In genomic region chr2:28839501-28840221, GRCm38 (mm10) we compare ENCODE assay signal across 8 mouse cellular contexts. TPM values are rescaled to one million over a fixed set of nuclear protein-coding genes. Genes with fewer than 3 reads are reported as not detected.
A peak's percentile ranks its signal among the peaks of the same experiment; 100 is the strongest.
DNase-seq lines count a peak whose midpoint lies in the region; ATAC-seq and TF ChIP-seq lines count a peak whose summit lies in the region.

No protein-coding gene starts in this region.

- TF ChIP-seq CTCF in heart, postnatal 0 days (IDR thresholded peaks at IDR 0.05; ENCODE audit: low read depth) = no peak
- no peak for TF ChIP-seq CTCF in midbrain, postnatal 0 days (IDR thresholded peaks at IDR 0.05)

- no peaks in the 10 kb centered on the region for H3K9me3 ChIP-seq in heart, postnatal 0 days (replicated peaks; ENCODE audit: control insufficient read depth, low read length)
- H3K9me3 ChIP-seq in limb, embryonic 14.5 days (ENCODE audit: control insufficient read depth, low read length) = no peaks in the 10 kb centered on the region
- H3K9me3 ChIP-seq in midbrain, postnatal 0 days (ENCODE audit: low read length) = no peaks in the 10 kb centered on the region

- no peak for TF ChIP-seq EP300 in heart, postnatal 0 days (IDR thresholded peaks at IDR 0.05; ENCODE audit: low read depth)

- DNase-seq in adrenal gland, postnatal 10 days = peak; percentile 31
- no peak for DNase-seq in adrenal gland, adult 8-10 months
- peak; percentile 5 for DNase-seq in urinary bladder, postnatal 25 days (ENCODE audit: low spot score)
- no peak for DNase-seq in urinary bladder, postnatal 10 days (ENCODE audit: low spot score)
- DNase-seq in heart, postnatal 0 days (ENCODE audit: low spot score) = peak; percentile 8
- DNase-seq in limb, embryonic 14.5 days (ENCODE audit: low spot score) = no peak
- DNase-seq in midbrain, postnatal 0 days (ENCODE audit: low spot score) = no peak
- DNase-seq in spleen, postnatal 36 days (ENCODE audit: low spot score in 2 of 2) = no peak

- WGBS in heart, postnatal 0 days = under 1% methylated on average over 52 of the region's 53 CpGs
- WGBS in limb, embryonic 14.5 days = under 1% methylated on average over 34 of the region's 53 CpGs
- under 1% methylated on average over 47 of the region's 53 CpGs for WGBS in midbrain, postnatal 0 days

- no peak for TF ChIP-seq POLR2A in limb, embryonic 14.5 days (IDR thresholded peaks at IDR 0.05; ENCODE audit: borderline replicate concordance, extremely low read depth, insufficient read depth, insufficient read length)

- peak overlapping the region; percentile 78 for H3K27ac ChIP-seq in heart, postnatal 0 days (ENCODE audit: low read depth)
- peak overlapping the region; percentile 77 for H3K27ac ChIP-seq in limb, embryonic 14.5 days (replicated peaks; ENCODE audit: low read depth, low read length)
- peak overlapping the region; percentile 79 for H3K27ac ChIP-seq in midbrain, postnatal 0 days (ENCODE audit: low read depth, low read length)

- H3K4me1 ChIP-seq in heart, postnatal 0 days (ENCODE audit: control insufficient read depth, insufficient read depth) = peaks cover 38% of the 10 kb centered on the region
- peaks cover 27% of the 10 kb centered on the region for H3K4me1 ChIP-seq in limb, embryonic 14.5 days (ENCODE audit: control insufficient read depth, insufficient read depth, low read length)
- H3K4me1 ChIP-seq in midbrain, postnatal 0 days (ENCODE audit: insufficient read depth, low read length) = peaks cover 21% of the 10 kb centered on the region

- no peaks in the 10 kb centered on the region for H3K27me3 ChIP-seq in heart, postnatal 0 days (ENCODE audit: control insufficient read depth, insufficient read depth, low read length)
- H3K27me3 ChIP-seq in limb, embryonic 14.5 days (ENCODE audit: control insufficient read depth, insufficient read depth, low read length) = no peaks in the 10 kb centered on the region
- no peaks in the 10 kb centered on the region for H3K27me3 ChIP-seq in midbrain, postnatal 0 days (ENCODE audit: insufficient read depth, low read length)

- peak overlapping the region; percentile 82 for H3K4me3 ChIP-seq in heart, postnatal 0 days (ENCODE audit: low read depth, low read length)
- H3K4me3 ChIP-seq in limb, embryonic 14.5 days (replicated peaks; ENCODE audit: low read length) = peak overlapping the region; percentile 94
- peak overlapping the region; percentile 94 for H3K4me3 ChIP-seq in midbrain, postnatal 0 days (ENCODE audit: low read depth, low read length)

- peak overlapping the region; percentile 88 for H3K4me2 ChIP-seq in heart, postnatal 0 days (ENCODE audit: low read depth, low read length)
- H3K4me2 ChIP-seq in limb, embryonic 14.5 days (replicated peaks; ENCODE audit: low read depth, low read length, severe bottlenecking) = peak overlapping the region; percentile 95
- peak overlapping the region; percentile 96 for H3K4me2 ChIP-seq in midbrain, postnatal 0 days (ENCODE audit: low read depth, low read length, poor library complexity, severe bottlenecking)

- peak overlapping the region; percentile 86 for H3K9ac ChIP-seq in heart, postnatal 0 days (replicated peaks; ENCODE audit: low read depth, low read length)
- H3K9ac ChIP-seq in limb, embryonic 14.5 days (ENCODE audit: low read depth, low read length, severe bottlenecking) = peak overlapping the region; percentile 89
- H3K9ac ChIP-seq in midbrain, postnatal 0 days (replicated peaks; ENCODE audit: low read length, poor library complexity, severe bottlenecking) = peak overlapping the region; percentile 82

- peaks cover 9% of the 10 kb centered on the region for H3K36me3 ChIP-seq in heart, postnatal 0 days (replicated peaks; ENCODE audit: control insufficient read depth, insufficient read depth, low read length)
- H3K36me3 ChIP-seq in limb, embryonic 14.5 days (ENCODE audit: control insufficient read depth, insufficient read depth, low read length) = peaks cover 7% of the 10 kb centered on the region
- H3K36me3 ChIP-seq in midbrain, postnatal 0 days (ENCODE audit: insufficient read depth, low read length) = peaks cover 2% of the 10 kb centered on the region; the same call in 1 of the 2 replicates

- peak; percentile 32 for ATAC-seq in heart, postnatal 0 days (ENCODE audit: insufficient read depth, low read depth)
- ATAC-seq in limb, embryonic 14.5 days (ENCODE audit: low FRiP score, low read depth) = peak; percentile 48
- peak; percentile 54 for ATAC-seq in midbrain, postnatal 0 days (ENCODE audit: low FRiP score)

RNA-seq across cellular contexts. Expression of gene Gtf3c4, which starts 0.5 kb away (rescaled TPM):
- total RNA-seq in adrenal gland, postnatal 10 days (2021) = 10 to 100 TPM; 27.9 to 30.4 TPM
- total RNA-seq in adrenal gland, adult 8-10 months (2022) = 10 to 100 TPM; 35.2 to 45.4 (median 35.6) TPM
- total RNA-seq in heart, postnatal 0 days (2014; rRNA removed; ENCODE audit: low replicate concordance) = 26.4 and 72.5 TPM in 2 replicates
- polyA plus RNA-seq in heart, postnatal 0 days (2015; fragmentation: Nextera tagmentation; extraction: Ambion mirVana) = 3.6 and 4.0 TPM in 2 replicates
- 15.6 and 16.2 TPM in 2 replicates for polyA plus RNA-seq in limb, embryonic 14.5 days (2012; rRNA removed)
- polyA plus RNA-seq in limb, embryonic 14.5 days (2014; fragmentation: Nextera tagmentation; extraction: Ambion mirVana) = 20.9 and 23.7 TPM in 2 replicates
- total RNA-seq in midbrain, postnatal 0 days (2014; rRNA removed) = 66.3 and 84.2 TPM in 2 replicates
- 13.7 and 15.0 TPM in 2 replicates for polyA plus RNA-seq in midbrain, postnatal 0 days (2015; fragmentation: Nextera tagmentation; extraction: Ambion mirVana)

RNA-seq across cellular contexts. Expression of gene Ddx31, which starts 0.5 kb away (rescaled TPM):
- total RNA-seq in adrenal gland, postnatal 10 days (2021) = 1 to 10 TPM; 7.3 to 7.8 TPM
- total RNA-seq in adrenal gland, adult 8-10 months (2022) = 10 to 100 TPM in 2 of 4 experiments, 1 to 10 TPM in 2; 8.9 to 13.2 (median 9.8) TPM
- 2.1 and 9.3 TPM in 2 replicates for total RNA-seq in heart, postnatal 0 days (2014; rRNA removed; ENCODE audit: low replicate concordance)
- 4.1 TPM in 2 replicates for polyA plus RNA-seq in heart, postnatal 0 days (2015; fragmentation: Nextera tagmentation; extraction: Ambion mirVana)
- 12.9 and 13.1 TPM in 2 replicates for polyA plus RNA-seq in limb, embryonic 14.5 days (2012; rRNA removed)
- 13.3 and 15.1 TPM in 2 replicates for polyA plus RNA-seq in limb, embryonic 14.5 days (2014; fragmentation: Nextera tagmentation; extraction: Ambion mirVana)
- 18.2 and 18.5 TPM in 2 replicates for total RNA-seq in midbrain, postnatal 0 days (2014; rRNA removed)
- 8.3 and 10.3 TPM in 2 replicates for polyA plus RNA-seq in midbrain, postnatal 0 days (2015; fragmentation: Nextera tagmentation; extraction: Ambion mirVana)

Comparison
In these comparisons a context has a peak if more than half of its experiments do, and no peak if none do; other contexts are left out.
1. DNase-seq: peak in adrenal gland, postnatal 10 days (single experiment), urinary bladder, postnatal 25 days (single experiment) and heart, postnatal 0 days (single experiment); none in adrenal gland, adult 8-10 months (single experiment), urinary bladder, postnatal 10 days (single experiment), limb, embryonic 14.5 days (single experiment), midbrain, postnatal 0 days (single experiment) and spleen, postnatal 36 days (0 of 2).
2. Peak in every context shown above with its lines, with median percentiles within 50 percentile points of each other: ATAC-seq, H3K27ac ChIP-seq, H3K4me2 ChIP-seq, H3K4me3 ChIP-seq and H3K9ac ChIP-seq.